Mouse (Mus musculus) midbrain, embryonic 12.5 days (tissue): Measurements from ENCODE around the gene Nup155. TPM values are rescaled to one million over a fixed set of nuclear protein-coding genes. Genes with fewer than 3 reads are reported as not detected.

ENCODE experiments used
- ATAC-seq: fragments of 200-750 bp; cut with Nextera tagmentation; 2 replicates; pipeline ENCODE4 v1.8.0; 2017; ENCODE audit warnings: low read depth, moderate TSS enrichment, moderate library complexity; ENCODE audit not compliant: low FRiP score
- H3K27ac ChIP-seq: fragments of 300-500 bp; sonication (generic); replicated peaks from 2 replicates; pipeline ENCODE4 v1.5.1; 2016; ENCODE audit warnings: mild to moderate bottlenecking
- H3K27me3 ChIP-seq: fragments of 300-500 bp; sonication (generic); 2 replicates; pipeline ENCODE4 v1.6.1; 2016; ENCODE audit warnings: mild to moderate bottlenecking
- H3K36me3 ChIP-seq: fragments of 300-500 bp; sonication (generic); 2 replicates; pipeline ENCODE4 v1.6.1; 2016
- H3K4me1 ChIP-seq: fragments of 300-500 bp; sonication (generic); 2 replicates; pipeline ENCODE4 v1.6.1; 2016
- H3K4me2 ChIP-seq: fragments of 300-500 bp; sonication (generic); replicated peaks from 2 replicates; pipeline ENCODE4 v1.6.1; 2016; ENCODE audit warnings: mild to moderate bottlenecking, moderate library complexity
- H3K4me3 ChIP-seq: fragments of 300-500 bp; sonication (generic); 2 replicates; pipeline ENCODE4 v1.5.1; 2016; ENCODE audit warnings: mild to moderate bottlenecking
- H3K9ac ChIP-seq: fragments of 300-500 bp; sonication (generic); replicated peaks from 2 replicates; pipeline ENCODE4 v1.6.1; 2016; ENCODE audit warnings: mild to moderate bottlenecking, moderate library complexity
- H3K9me3 ChIP-seq: fragments of 300-500 bp; sonication (generic); 2 replicates; pipeline ENCODE4 v1.6.1; 2016; ENCODE audit warnings: mild to moderate bottlenecking
- WGBS: fragments of 180-500 bp; shearing (Covaris S2); methylation state at CpG from one replicate; pipeline ENCODE4 v1.1.7; 2016; 5-methylcytosine and 5-hydroxymethylcytosine counted together
- polyA plus RNA-seq: library from polyadenylated mRNA; unstranded; fragments of >200 nt; fragmentation: Nextera tagmentation; extraction: Ambion mirVana; gene quantifications from 2 replicates; pipeline ENCODE4 v1.2.1, GENCODE M21; 2016

The Nup155 gene
- polyA plus RNA-seq, 1 experiment from 2014 or later: 25.0 TPM

DNA sequence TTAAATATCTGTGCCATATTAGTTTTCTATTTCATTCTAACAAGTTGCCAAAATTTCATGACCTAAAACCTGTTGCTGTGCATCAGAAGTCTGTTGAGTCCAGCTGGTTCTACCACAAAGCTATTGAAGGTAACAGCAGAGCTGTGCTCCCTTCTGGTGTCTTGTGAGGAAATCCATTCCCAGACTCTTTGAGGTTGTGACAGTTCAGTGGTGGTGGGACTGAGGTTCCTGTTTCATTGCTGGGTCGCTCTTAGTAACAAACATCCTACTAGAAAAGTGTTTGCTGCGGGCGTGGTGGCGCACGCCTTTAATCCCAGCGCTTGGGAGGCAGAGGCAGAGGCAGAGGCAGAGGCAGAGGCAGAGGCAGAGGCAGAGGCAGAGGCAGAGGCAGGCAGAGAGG, 99.3 kb downstream of the Nup155 start:
- Histone ChIP-seq H3K4me2 (no peak overlapping the region), H3K9ac (no peak overlapping the region), H3K4me3 (no peak overlapping the region), H3K9me3 (no peaks in the 10 kb centered on the region), H3K36me3 (peaks cover 57% of the 10 kb centered on the region), H3K27me3 (no peaks in the 10 kb centered on the region), H3K4me1 (no peaks in the 10 kb centered on the region), H3K27ac (no peak overlapping the region)
- 92% methylated on average over 6 of the region's 6 CpGs for WGBS
- no peak for ATAC-seq

Other genes starting within 250 kb of the Nup155 start
- 69.7 and 71.1 TPM in 2 replicates for gene Wdr70, start 10.1 kb upstream of the Nup155 start, polyA plus RNA-seq
- 15.2 and 18.1 TPM in 2 replicates for gene Cplane1, start 59.8 kb downstream of the Nup155 start, polyA plus RNA-seq